Mouse (Mus musculus) thymus, postnatal 36 days (tissue): ENCODE measurements around the gene Gm3415.

Experiments
- DNase-seq, 2 experiments: peaks; one replicate each; pipeline ENCODE4 v3.0.0; 2022; ENCODE audit warnings: mixed read lengths in 2 of 2

Gm3415 gene

GRCm38 (mm10) chr5:146599970-146600369, 44.0 kb downstream of the Gm3415 start:
- DNase-seq: no peak

- DNase-seq: no peak
These were observed 50.3 kb downstream of the Gm3415 start for GRCm38 (mm10) chr5:146606221-146606620.

- no peak for DNase-seq
These were observed 51.0 kb downstream of the Gm3415 start for GRCm38 (mm10) chr5:146606895-146607294.

- no peak for DNase-seq
These were observed 51.9 kb downstream of the Gm3415 start for GRCm38 (mm10) chr5:146607816-146608215.
